Mouse (Mus musculus) CH12.LX (cell line): Measurements from ENCODE around the gene Btn1a1.

Experiments
- CTCF ChIP-seq, 2 experiments: IDR thresholded peaks in 1 of 2; conservative IDR thresholded peaks in 1 of 2; 2 replicates each; pipeline ENCODE4 v1.5.1; 2011 to 2012; ENCODE audit warnings: low read depth in 2 of 2, low read length in 2 of 2, improper control_type of control experiment in 1 of 2, inconsistent platforms in 1 of 2, mild to moderate bottlenecking in 1 of 2, moderate library complexity in 1 of 2
- EP300 ChIP-seq: IDR thresholded peaks from 2 replicates; pipeline ENCODE4 v1.6.1; 2011; ENCODE audit warnings: low read length, improper control_type of control experiment
- GABPA ChIP-seq: IDR thresholded peaks from 2 replicates; pipeline ENCODE4 v1.6.1; 2012; ENCODE audit warnings: low read depth, low read length, improper control_type of control experiment, inconsistent platforms; ENCODE audit not compliant: insufficient replicate concordance
- JUND ChIP-seq: conservative IDR thresholded peaks from 2 replicates; pipeline ENCODE4 v1.6.1; 2011; ENCODE audit warnings: low read depth, low read length, improper control_type of control experiment
- MYC ChIP-seq: IDR thresholded peaks from 2 replicates; pipeline ENCODE4 v1.6.1; 2011; ENCODE audit warnings: low read depth, mild to moderate bottlenecking, improper control_type of control experiment, low read length
- TCF12 ChIP-seq: IDR thresholded peaks from 2 replicates; pipeline ENCODE4 v1.6.1; 2014; ENCODE audit warnings: low read depth, mild to moderate bottlenecking, inconsistent platforms, low read length, improper control_type of control experiment

DNA sequence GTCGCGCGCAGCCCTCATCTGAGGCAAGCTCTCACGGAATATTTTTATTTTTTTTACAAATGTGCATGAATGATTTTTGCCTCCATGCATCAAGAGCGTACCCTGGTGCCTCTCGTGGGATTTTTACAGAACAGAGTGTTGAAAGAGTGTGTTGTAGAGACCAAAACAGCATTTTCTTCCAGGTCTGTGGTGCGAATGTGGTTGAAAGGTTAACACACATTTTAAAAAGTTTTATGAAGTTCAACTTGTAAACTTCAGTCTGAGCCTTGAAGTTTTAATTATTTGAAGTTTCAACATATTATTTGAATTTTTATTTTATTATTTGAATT, 41.7 kb downstream of the Btn1a1 start:
- TF ChIP-seq GABPA: no peak
- no peak for TF ChIP-seq CTCF (conservative IDR thresholded peaks at IDR 0.05 in 1 of 2, IDR thresholded peaks at IDR 0.05 in 1 of 2; ENCODE audit: low read depth in 2 of 2, low read length in 2 of 2)
- no peak for TF ChIP-seq EP300
- no peak for TF ChIP-seq JUND
- no peak for TF ChIP-seq TCF12
- no peak for TF ChIP-seq MYC
